Mouse (Mus musculus) thymus, postnatal 36 days (tissue): Measurements from ENCODE around the gene Gpr34.

Source experiments
- DNase-seq, 2 experiments: peaks; one replicate each; pipeline ENCODE4 v3.0.0; 2022; ENCODE audit warnings: mixed read lengths in 2 of 2

The Gpr34 gene

DNA sequence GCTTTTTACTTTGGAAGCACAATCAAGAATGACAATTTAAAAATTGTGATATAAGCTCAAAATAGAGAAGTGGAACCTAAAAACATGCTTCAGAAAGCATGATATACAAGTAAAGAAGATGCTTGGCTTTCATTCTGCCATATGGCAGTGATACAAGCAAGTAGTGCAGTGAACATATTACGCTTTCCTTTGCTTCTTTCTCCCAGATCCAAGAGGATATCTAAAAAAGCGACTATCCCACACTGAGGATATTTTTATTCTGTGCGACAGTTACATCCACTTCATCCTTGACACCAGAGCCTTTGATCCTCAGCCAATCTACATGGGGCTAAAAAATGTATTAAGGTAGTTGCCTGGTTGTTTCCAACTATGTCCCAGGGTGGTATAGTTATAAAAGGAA lies 49.9 kb downstream of the Gpr34 start:
- DNase-seq: no peak

DNA sequence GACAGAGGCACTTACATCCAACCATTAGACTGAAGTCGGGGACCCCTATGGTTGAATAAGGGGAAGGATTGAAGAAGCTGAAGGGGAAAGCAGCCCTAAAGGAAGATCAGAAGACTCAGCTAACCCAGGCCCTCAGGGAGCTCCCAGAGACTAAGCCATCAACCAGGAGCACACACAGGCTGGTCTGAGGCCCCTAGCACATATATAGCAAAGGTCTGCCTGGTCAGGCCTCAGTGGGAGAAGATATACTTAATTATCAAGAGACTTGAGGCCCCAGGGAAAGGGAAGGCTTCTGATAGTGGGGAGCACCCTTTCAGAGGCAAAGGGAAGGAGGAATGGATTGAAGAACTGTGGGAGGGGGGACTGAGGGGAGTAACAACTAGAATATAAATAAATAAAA lies 54.7 kb downstream of the Gpr34 start:
- DNase-seq: no peak

- DNase-seq: no peak
These were observed 56.5 kb downstream of the Gpr34 start for GRCm38 (mm10) chrX:13688356-13688755.
